Mouse (Mus musculus) kidney, adult 9 months (tissue): ENCODE measurements around the gene Cyfip1.
A peak's percentile ranks its signal among the peaks of the same experiment; 100 is the strongest.

Experiments
- DNase-seq: peaks from one replicate; pipeline ENCODE4 v3.0.0; 2022

Gene Cyfip1

DNA sequence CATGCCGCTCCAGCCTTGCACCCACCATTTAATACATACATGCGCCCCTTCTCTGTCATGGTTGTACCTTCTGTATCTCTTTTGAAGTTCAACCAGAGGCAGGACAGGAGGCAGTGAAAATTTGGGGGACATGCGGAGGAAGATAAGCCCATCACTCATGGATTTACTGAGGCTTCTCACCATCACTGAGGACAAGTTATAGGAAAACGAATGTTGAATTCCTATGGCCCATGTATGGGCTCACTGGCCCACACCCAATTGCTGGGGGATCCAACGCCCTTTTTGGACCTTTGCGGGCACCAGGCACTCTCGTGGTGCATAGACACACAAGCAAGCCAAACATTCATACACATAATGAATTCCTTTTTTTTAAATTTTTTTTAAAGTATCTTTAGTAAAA, at the start of gene Cyfip1:
Cyfip1 (plus strand) TSS at position 301 of the 400 bp plus-strand sequence.
- peak; percentile 19 for DNase-seq

DNA sequence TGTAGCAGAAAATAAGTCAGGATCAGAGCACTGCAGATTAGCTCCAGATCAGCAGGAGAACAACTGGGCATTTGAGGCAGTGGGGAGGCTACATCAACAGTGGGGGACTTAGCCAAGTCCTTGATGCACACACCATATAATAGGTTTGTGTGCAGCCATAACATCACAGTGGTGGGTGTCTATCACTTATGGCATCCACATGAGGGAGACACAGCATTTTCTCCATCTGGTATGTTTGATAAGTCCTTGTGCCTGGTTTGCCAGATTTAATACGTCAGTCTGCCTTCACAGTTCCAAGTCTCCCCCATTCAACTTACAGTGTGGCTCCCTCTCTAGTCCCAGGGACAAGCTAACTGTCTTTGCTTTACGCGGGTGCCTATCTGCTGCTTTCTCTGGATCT, 49.3 kb upstream of the Cyfip1 start:
- DNase-seq = no peak

DNA sequence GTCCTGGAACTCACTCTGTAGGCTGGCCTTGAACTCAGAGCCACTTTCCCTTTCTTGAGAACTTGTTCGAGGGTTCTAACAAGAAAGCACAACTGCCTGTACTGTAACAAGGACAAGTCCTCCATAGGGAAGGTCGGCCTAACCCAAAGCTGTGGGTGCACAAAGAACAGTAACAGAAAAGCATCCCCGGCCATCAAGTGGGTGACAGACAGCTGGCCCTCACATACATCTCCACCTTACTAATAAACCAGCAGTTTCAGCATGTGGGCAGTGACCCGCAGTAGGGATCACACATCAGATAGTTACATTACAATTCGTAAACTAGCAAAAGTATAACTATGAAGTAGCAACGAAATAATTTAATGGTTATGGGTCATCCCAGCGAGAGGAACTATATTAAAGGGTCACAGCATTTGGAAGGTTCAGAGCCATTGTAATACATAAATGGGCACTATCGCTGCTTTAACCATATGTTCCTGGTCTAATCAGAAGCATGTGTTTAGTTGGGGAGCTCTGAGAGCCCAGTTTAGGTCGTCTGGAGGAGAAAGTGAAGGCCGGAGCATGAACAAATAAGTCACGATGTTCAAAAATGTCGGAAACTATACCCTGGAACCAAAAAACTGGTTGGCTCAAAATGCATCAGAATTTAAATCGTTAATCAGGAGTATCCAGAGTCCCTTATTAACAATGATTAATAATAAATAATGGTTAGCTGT, 48.2 kb upstream of the Cyfip1 start:
- no peak for DNase-seq

DNA sequence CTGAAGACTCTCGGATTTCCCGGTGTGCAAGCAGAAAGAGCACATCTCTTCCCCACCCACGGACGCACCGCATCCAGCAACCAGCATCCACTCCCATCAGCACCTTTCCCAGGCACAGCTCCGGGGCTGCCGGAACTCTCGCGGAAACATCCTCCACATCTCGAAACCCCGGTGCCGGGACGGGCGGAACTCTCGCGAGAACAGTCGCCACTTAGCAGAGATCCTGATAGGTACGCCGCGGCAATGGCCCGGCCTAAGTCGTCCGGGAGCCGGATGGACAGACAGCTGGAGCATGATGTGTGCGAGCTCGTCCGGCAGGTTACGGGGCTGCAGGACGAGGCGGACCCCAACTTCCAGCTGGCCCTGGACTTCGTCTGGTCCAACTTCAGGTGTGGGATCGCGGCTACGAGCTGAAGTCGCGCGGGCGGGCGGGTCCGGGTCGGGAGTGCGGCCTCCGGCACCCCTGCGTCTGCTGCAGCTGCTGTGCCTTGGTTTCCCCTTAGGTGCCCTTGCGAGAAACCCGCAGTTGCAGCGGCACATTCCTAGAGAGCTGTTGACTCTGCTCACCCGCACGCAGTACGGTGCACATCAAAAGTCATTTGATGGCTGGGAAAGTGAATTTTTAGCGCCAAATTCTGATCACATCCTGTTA, 47.5 kb upstream of the Cyfip1 start, which contains the start of gene Tubgcp5:
Tubgcp5 (plus strand) TSS at position 203 of the 652 bp plus-strand sequence.
- DNase-seq = peak; percentile 98

DNA sequence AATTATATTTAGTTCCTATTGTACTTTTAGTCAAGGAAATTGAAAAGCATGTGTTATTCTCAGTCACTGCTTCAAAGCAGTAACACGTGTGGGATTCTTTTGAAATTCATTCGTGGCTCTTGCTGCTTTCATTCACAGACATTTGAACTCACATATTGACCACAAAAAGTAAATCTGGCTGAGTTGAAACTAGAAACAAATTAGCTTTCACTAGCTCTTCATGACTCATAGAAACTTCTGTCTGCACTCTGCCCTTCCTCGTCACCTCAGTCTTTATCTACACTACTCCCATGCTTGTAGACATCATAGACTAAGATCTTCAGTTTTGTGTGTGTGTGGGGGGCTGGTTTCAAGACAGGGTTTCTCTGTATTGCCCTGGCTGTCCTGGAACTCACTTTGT, 41.6 kb upstream of the Cyfip1 start:
- DNase-seq = no peak

DNA sequence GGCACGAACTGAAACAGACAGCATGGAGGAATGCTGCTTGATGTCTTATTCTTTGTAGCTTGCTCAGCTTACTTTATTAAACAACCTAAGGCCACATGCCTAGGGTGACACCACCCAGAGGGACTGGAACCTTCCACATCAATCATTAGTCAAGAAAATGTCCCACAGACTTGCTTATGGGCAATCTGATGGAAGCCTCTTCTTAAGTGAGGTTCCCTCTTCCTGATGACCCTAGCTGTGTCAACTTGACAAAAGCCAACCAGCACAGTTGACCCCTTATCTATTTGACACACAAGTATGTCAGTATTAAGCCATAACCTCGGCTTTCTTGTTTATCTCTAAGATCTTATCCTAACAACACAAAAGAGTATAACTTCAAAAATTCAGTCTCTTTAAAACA, 31.6 kb upstream of the Cyfip1 start:
- no peak for DNase-seq

DNA sequence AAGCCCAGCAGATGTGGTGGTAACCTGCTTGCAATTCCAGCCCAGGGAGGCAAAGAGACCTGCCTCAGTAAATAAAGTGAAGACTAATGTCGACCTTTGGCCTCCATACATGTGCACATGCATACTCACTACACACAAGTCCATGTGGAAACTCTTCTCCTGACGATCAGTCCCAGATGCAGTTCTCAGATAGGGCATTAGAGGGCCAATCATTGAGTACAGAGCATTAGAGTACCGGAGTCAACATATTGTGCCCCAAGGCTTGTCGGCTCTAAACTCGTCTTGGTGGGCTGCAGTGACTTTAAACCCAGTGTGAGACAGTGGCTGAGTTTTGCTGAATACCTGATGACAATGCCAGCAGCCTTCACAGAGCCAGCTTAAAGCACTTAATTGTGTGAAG, 17.1 kb upstream of the Cyfip1 start:
- no peak for DNase-seq

DNA sequence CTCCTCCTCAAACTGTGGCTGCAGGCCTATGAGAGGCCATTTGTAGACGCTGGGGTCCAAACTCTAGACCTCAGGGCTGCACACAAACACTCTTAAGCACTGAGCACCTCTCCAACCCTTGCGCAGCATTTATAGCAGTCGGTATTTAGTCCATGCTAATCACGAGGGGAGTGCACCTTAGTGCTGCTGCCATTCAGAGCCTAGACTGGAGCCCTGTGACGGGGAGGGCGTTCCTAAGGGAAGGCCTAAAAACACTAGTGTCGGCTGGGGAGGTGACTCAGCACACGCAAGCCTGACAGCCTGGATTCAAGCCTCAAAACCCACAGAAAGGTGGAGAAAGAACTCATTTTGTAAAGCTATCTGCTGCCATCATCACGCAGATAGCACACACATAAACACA, 14.0 kb upstream of the Cyfip1 start:
- DNase-seq = no peak

DNA sequence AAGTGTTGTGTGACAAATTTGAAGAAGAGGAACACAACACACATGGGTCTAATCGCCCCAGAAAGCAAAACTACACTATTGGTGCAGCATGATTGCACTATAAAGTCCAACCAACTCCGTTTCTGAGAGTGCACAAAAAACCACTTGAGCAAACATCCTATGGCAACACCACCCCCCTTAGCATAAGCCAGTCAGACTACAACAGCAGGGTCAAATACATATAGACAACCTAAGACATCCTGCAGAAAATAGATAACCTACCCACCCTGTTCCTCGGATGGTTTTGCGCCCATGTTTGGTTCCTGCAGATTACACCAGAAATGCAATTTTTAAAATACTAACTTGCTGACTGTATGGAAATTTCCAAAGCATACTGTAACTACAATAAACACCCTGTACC, 4.7 kb upstream of the Cyfip1 start:
- no peak for DNase-seq

DNA sequence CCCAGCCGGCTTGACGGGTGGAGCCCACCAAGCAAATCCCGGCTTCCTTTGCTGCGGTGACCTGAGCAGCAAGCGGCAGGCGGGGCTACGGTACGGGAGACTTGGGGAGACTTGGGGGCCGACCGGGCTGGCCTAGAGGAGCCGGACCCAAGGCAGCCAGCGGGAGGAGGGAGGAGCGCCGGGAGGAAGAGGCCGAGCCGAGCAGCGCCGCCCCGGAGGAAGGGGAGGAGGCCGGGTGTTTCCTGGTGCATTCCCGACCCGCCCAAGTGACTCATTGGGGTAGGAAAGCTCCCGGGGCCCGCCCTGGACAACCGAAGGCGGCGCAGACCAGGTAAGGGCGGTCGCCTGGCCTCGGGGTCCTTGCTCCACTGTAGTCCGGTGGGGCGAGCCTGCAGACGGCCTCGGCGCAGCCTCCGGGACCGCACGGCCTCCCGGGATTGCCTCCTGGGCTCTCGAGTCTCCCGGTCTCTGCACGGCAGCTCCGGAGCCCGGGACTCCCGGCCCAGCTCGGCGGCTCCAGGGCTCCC, 495 bp downstream of the Cyfip1 start:
- peak; percentile 95 for DNase-seq

DNA sequence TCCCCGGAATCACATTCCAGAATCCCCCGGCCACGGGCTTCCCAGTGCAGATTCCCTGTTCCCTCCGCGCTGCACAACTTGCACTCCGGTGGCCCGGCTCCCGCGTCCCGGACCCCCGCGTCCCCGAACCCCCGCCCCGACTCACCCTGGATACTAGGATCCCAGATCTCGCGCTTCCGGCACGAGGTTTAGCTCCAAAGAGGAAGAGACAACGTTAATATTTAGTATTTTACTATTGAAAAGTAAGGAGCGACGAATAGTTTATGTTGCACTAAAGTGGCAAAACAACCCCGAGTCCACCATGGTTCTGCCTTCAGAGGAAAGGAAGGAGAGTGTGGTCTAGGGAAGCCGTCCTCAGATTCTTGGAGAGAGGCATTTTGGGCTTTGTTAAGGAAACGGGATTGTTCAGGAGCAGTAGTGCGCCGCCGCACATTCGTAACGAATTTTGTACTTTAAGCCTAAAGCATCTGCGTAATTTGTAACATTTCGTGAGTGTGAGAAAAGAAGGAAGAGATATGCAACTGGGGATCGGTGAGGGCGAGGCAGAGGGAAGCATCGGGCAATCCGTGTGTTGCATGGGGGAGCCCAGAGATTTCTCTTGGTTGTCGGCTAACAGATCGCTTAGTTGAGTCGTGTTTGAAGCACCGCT, 1.1 kb downstream of the Cyfip1 start:
- DNase-seq = peak; percentile 28

DNA sequence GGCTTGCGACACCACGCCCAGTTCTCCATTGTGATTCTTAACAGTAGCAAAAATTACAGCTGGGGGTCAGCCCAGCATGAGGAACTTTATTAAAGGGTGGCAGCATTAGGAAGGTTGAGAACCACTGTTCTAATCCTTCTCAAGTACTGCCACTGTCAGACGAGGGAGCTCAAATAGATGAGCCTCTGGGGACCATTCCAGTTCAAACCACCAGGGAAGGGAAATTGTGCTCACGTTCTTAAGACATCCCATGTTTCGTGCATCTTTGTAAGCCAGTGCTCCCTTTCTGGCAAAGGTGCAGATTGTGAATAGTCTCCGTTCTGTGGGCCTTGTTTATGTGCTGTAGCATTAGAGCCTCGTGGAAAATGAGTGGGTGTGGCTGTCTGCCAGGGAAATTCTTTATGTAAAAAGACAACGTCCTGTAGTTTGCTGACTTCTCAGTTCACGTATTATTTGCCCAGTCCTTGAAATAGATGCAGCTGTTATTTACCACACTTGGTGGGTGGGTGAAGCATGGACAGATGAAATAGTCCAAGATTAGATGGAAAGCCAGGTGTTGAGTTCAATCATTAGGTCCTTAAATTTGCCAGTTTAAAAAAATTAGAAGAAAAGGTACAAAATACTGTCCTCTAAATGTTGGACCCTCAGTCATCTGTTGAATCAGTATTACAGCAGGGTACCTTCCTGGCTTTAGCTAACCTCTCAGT, 5.2 kb downstream of the Cyfip1 start:
- no peak for DNase-seq

DNA sequence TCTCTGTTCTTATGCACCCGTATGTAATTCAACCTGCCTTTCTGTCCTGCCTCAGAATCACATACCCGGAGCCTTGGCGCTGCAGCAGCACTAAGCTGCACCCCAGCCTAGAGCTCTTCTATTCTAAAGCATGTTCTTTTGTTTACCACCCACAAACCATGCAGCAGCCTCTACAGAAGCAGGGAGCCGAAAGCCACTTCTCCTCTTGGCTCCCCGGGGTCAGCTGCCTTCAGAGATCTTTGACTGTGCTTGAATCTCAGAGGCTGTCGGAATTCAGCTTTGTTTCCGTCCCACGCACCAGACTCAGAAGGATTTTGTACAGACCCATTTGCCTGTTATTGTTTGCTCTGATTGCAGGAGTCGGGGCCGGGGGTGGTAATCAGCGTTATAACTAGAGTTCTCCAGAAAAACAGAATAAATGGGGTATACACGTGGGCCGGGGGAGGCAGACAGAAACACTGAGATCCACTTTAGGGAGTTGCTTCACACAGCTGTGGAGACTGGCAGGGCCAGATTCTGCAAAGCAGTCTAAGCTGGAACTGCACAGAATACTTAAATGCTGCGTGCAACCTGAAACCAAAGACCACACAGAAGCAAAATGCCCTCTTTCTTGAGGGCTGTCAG, 8.5 kb downstream of the Cyfip1 start:
- no peak for DNase-seq

DNA sequence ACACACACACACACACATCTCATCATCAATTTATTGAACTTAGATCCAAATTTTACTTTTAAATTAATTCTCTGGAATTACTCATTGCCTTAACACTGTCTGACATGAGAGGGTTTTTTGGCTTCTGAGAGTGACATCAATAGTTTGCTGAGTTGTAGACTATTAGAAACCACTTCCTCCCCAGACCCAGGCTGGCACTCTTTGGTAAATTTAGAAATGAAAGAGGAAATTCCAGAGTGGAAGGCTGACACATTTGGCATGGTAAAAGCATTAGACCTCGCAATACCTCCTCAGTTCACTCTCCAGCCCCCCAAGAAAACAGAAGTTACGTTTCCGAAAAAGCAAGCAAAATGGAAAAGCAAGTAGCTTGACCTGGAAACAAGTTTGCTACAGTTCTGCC, 11.2 kb downstream of the Cyfip1 start:
- peak; percentile 26 for DNase-seq

DNA sequence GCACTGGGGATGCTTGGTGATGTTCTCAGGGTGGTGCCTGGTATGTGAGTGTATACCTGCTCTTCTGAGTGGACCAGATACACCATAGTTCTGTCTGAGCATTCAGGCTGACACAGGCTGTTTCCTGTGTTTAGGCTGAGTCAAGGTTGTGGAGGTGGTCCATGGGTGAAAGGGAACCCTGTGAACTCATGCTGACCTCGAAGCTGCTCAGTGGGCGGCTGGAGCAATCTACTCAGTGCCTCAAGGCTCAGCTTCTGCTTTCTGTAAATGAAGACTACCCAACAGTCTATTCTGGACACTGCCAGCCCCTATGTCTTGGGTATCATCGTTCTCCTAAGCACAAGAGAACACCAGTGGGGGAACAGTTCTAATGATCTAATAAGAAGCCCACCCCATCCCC, 14.1 kb downstream of the Cyfip1 start:
- DNase-seq = no peak

DNA sequence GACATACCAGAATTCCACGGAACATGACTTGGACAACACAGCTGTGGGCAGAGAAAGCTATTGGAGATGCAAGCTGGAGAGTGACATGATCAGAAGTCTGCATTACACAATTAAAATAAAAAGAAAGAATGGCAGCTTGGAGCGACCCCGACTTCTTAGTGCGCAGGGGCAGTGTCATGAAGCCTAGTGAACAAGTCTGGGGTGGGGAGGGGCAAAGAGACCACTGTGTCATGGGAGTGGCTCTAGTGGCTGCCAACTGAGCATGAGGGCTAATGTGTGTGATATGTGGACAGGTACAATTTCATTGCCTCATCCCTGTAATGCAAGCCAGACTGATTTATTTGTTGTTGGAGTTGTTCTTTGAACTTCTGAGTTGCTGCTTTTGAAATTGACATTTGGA, 15.2 kb downstream of the Cyfip1 start:
- no peak for DNase-seq

DNA sequence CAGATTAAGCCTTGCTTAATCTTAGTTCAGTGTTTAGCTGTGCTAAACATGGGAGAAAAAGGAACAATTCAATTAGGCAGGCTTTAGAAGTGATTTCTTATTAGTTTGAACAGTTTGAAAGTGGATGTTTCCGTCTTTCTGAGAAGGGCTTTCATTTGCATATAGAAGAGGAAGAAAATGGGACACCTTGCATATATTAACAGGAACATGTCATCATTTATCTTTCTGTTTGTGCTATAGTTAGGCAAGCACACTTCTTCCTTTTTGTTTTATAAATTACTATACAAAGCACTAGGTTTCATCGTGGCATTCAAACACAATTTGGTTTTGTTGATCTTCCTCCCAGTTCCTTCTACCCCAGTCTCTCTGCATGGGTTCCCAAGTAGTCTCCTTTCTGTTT, 16.2 kb downstream of the Cyfip1 start:
- DNase-seq = no peak

DNA sequence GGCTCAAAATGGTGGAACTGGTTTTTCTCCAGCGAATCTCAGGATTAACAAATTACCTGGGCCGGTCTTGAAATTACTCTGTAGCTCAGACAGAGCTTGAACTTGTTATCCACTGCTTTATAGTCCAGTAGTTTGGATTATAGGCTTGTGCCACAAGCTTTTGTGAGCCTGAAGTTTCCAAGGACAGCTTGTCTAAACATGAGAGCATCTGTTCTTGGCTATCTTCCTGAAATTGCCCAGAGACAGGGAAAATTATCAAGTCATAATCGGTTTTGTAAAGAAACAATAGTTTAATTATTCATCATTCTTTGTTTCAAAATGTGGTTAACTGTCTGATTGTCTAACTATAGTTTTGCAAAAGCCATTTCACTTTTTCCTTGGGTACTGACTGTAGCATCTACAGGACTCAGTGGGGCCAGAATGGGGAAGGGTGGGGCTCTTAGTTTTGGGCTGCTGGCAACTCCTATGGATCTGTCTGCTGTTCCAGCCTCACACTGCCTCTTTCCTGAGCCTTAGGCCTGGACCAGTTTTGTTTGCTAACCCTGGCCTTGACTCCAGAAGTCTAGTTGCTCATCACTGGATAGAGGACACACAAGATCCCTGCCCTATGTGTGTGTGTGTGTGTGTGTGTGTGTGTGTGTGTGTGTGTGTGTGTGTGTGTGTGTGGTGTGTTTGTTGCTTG, 17.4 kb downstream of the Cyfip1 start:
- DNase-seq = no peak

DNA sequence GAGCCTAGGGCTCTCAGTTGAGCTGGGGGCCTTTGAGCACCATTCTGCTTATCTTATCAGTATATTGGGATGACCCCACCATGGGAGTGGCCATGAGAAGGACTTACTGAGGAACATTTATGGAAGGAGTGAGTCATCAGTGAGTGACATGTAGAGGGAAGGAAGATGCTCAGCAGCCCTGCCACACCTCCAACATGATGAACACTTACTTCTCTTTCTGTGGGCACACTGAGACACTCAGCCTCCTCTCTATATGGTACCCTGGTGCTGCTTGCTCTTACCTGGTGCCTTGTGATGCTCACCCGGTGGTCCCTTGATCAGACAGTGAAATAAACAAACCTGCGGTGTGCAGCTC, 17.9 kb downstream of the Cyfip1 start:
- no peak for DNase-seq

DNA sequence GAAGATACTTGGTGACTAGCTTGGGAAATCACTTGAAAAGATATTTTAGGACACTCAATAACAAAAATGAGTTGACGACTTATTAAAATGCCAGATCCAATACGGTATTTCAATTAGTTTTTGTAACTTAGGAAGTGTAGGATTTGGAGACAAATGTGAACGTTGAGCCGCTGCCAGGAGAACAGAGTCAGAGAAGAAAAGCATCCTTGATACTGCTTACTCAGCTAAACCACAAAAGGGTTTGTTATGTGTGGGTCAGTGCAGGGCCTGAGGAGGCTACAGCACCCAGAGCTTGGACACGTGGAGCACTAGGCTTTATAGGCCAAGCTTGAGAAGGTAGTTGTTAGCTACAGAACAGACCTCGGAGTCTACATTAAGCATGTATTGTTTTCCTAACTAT, 18.4 kb downstream of the Cyfip1 start:
- no peak for DNase-seq

DNA sequence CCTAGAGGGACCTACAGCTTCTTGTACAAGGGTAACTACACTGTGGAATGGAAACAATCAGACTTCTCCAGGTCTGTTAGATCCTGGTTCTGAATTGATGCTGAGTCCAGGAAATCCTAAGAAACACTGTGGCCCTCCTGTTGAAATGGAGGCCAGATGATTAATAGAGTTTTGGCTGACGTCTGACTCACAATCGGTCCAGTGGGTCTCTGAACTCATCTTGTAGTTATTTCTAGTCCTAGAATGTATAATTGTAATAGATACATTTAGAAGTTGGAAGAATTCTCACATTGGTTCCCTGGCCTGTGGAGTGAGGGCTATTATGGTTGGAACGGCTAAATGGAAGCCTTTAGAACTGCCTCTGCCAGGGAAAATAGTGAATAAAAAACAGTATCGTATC, 19.6 kb downstream of the Cyfip1 start:
- DNase-seq = no peak

DNA sequence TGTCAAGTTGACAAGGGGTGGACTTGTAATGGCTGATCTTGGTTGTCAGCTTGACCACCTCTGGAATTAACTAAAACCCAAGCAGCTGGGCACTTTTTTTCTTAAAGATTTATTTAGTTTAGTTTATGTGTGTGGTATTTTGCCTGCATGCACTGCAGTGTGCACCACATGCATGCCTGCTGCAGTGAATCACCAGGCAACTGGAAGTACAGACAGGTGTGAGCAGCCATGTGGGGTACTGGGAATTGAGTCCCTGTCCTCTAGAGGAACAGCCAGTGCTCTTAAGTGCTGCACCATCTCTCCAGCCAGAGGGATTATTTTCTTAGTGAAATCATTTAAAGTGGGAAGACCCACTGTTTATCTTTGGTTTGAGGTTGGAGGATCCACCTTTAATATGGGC, 23.5 kb downstream of the Cyfip1 start:
- DNase-seq = no peak
